Mouse (Mus musculus): ENCODE data around the gene Aldh1l1.

- TF ChIP-seq POLR2A (IDR thresholded peaks at IDR 0.05; ENCODE audit: low read depth, low read length) (no peak), CTCF (IDR thresholded peaks at IDR 0.05; ENCODE audit: extremely low read depth, insufficient read length, insufficient replicate concordance, low read depth, low read length) (peak; percentile 93)
Observed at GRCm38 (mm10) chr6:90514883-90515405, 28.7 kb downstream of the Aldh1l1 start.
